Mouse (Mus musculus) ES-E14 (cell line): ENCODE measurements around the gene Agtr1a.

Experiments
- MAFK ChIP-seq: IDR thresholded peaks from 2 replicates; pipeline ENCODE4 v1.6.1; 2014; ENCODE audit warnings: mild to moderate bottlenecking, low read depth, low read length, inconsistent platforms; ENCODE audit not compliant: insufficient read depth
- ZC3H11A ChIP-seq: IDR thresholded peaks from 2 replicates; pipeline ENCODE4 v1.6.1; 2012; ENCODE audit warnings: low read depth, mild to moderate bottlenecking, inconsistent platforms, low read length, borderline replicate concordance

DNA sequence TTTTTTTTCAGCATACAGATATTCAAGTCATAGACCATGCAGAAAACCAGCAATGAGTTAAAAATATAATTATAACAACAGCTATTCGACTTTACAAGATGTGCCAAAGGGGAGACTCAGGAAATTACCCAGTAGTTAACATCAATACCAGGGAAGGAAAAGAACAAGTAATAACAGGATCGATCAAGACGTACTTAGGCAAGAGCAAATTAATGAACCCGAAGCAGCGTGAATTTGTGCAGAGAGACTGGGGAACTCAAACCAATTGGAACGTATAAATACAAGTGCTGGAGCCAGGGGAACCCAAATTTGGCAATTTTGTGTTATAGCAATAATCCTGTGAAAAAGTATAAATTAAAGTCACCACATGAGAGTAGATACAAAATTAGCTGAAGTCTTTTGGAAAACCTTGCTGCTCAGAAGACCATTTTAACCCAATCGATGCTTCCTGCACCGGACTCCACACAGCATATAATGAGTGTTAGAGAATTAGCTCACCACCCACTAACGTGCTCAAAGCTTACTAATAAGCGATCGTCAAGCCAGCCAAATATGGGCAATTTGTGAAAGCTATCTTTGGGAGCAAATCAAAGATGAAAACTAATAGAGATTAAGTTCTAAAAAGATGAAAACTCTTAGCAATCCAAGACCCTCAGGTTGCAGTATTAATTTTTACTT, 11.4 kb upstream of the Agtr1a start:
- TF ChIP-seq ZC3H11A (no peak), MAFK (no peak)
